Mouse (Mus musculus) hindbrain, embryonic 10.5 days (tissue): ENCODE data around the gene 1700010I14Rik. TPM values are rescaled to one million over a fixed set of nuclear protein-coding genes. Genes with fewer than 3 reads are reported as not detected.

Experiments
- DNase-seq: peaks from one replicate; pipeline ENCODE4 v3.0.0-alpha.2; 2017; ENCODE audit warnings: low spot score
- H3K27ac ChIP-seq: fragments of 300-500 bp; sonication (generic); 2 replicates; pipeline ENCODE4 v1.5.1; 2016; ENCODE audit warnings: mild to moderate bottlenecking, moderate library complexity
- H3K27me3 ChIP-seq: fragments of 300-500 bp; sonication (generic); 2 replicates; pipeline ENCODE4 v1.6.1; 2016; ENCODE audit warnings: mild to moderate bottlenecking; ENCODE audit not compliant: poor library complexity, insufficient read depth, severe bottlenecking
- H3K36me3 ChIP-seq: fragments of 300-500 bp; sonication (generic); 2 replicates; pipeline ENCODE4 v1.6.1; 2016; ENCODE audit warnings: mild to moderate bottlenecking, moderate library complexity
- H3K4me1 ChIP-seq: fragments of 300-500 bp; sonication (generic); replicated peaks from 2 replicates; pipeline ENCODE4 v1.6.1; 2016; ENCODE audit warnings: mild to moderate bottlenecking
- H3K4me3 ChIP-seq: fragments of 300-500 bp; sonication (generic); 2 replicates; pipeline ENCODE4 v1.5.1; 2016; ENCODE audit warnings: mild to moderate bottlenecking, moderate library complexity
- H3K9me3 ChIP-seq: fragments of 300-500 bp; sonication (generic); 2 replicates; pipeline ENCODE4 v1.6.1; 2016; ENCODE audit warnings: mild to moderate bottlenecking, moderate library complexity
- WGBS: fragments of 180-500 bp; shearing (Covaris S2); methylation state at CpG from one replicate; pipeline ENCODE4 v1.1.7; 2016; 5-methylcytosine and 5-hydroxymethylcytosine counted together
- polyA plus RNA-seq: library from polyadenylated mRNA; unstranded; fragments of >200 nt; fragmentation: Nextera tagmentation; extraction: Ambion mirVana; gene quantifications from 2 replicates; pipeline ENCODE4 v1.2.1, GENCODE M21; 2016

1700010I14Rik gene
- polyA plus RNA-seq, 1 experiment from 2014 or later = 3.1 TPM

GRCm38 (mm10) chr17:8976745-8977144 is 11.4 kb upstream of the 1700010I14Rik start:
- peaks cover 40% of the 10 kb centered on the region for H3K4me1 ChIP-seq
- no peak for DNase-seq
- H3K27me3 ChIP-seq = no peaks in the 10 kb centered on the region
- 87% methylated on average over 6 of the region's 6 CpGs for WGBS
- peaks cover 19% of the 10 kb centered on the region for H3K36me3 ChIP-seq
- H3K27ac ChIP-seq = no peak overlapping the region
- no peaks in the 10 kb centered on the region for H3K9me3 ChIP-seq
- H3K4me3 ChIP-seq = no peak overlapping the region

- DNase-seq = no peak
- Histone ChIP-seq H3K27me3 (no peaks in the 10 kb centered on the region), H3K9me3 (no peaks in the 10 kb centered on the region), H3K4me1 (peaks cover 35% of the 10 kb centered on the region), H3K27ac (no peak overlapping the region), H3K4me3 (no peak overlapping the region), H3K36me3 (peaks cover 23% of the 10 kb centered on the region)
- 87% methylated on average over 2 of the region's 2 CpGs for WGBS
Measured at GRCm38 (mm10) chr17:8977271-8977670, 10.9 kb upstream of the 1700010I14Rik start.

GRCm38 (mm10) chr17:8983576-8983975 is 4.6 kb upstream of the 1700010I14Rik start:
- Histone ChIP-seq H3K36me3 (peaks cover 23% of the 10 kb centered on the region), H3K4me1 (peaks cover 4% of the 10 kb centered on the region), H3K9me3 (no peaks in the 10 kb centered on the region), H3K27me3 (no peaks in the 10 kb centered on the region), H3K27ac (no peak overlapping the region), H3K4me3 (no peak overlapping the region)
- no peak for DNase-seq
- WGBS = 89% methylated on average over 2 of the region's 2 CpGs

GRCm38 (mm10) chr17:8985714-8986113 is 2.4 kb upstream of the 1700010I14Rik start:
- DNase-seq = no peak
- 84% methylated on average over 5 of the region's 5 CpGs for WGBS
- Histone ChIP-seq H3K4me1 (peaks cover 11% of the 10 kb centered on the region), H3K27ac (no peak overlapping the region), H3K27me3 (no peaks in the 10 kb centered on the region), H3K36me3 (peaks cover 10% of the 10 kb centered on the region), H3K4me3 (no peak overlapping the region), H3K9me3 (no peaks in the 10 kb centered on the region)

- Histone ChIP-seq H3K36me3 (peaks cover 6% of the 10 kb centered on the region), H3K4me3 (no peak overlapping the region), H3K27ac (no peak overlapping the region), H3K4me1 (peaks cover 11% of the 10 kb centered on the region), H3K9me3 (no peaks in the 10 kb centered on the region), H3K27me3 (no peaks in the 10 kb centered on the region)
- DNase-seq = no peak
- 73% methylated on average over 2 of the region's 2 CpGs for WGBS
Measured at GRCm38 (mm10) chr17:8986551-8986950, 1.6 kb upstream of the 1700010I14Rik start.

GRCm38 (mm10) chr17:8987369-8987768 is 764 bp upstream of the 1700010I14Rik start:
- DNase-seq = no peak
- Histone ChIP-seq H3K27ac (no peak overlapping the region), H3K9me3 (no peaks in the 10 kb centered on the region), H3K27me3 (no peaks in the 10 kb centered on the region), H3K4me3 (no peak overlapping the region), H3K36me3 (peaks cover 5% of the 10 kb centered on the region), H3K4me1 (peaks cover 11% of the 10 kb centered on the region)
- WGBS = 84% methylated on average over 5 of the region's 5 CpGs

GRCm38 (mm10) chr17:8991160-8991559 is 3.0 kb downstream of the 1700010I14Rik start:
- H3K27ac ChIP-seq = no peak overlapping the region
- H3K4me3 ChIP-seq = no peak overlapping the region
- peaks cover 11% of the 10 kb centered on the region for H3K4me1 ChIP-seq
- peaks cover 32% of the 10 kb centered on the region for H3K36me3 ChIP-seq
- DNase-seq = peak; percentile 39
- H3K27me3 ChIP-seq = no peaks in the 10 kb centered on the region
- WGBS = 28% methylated on average over 8 of the region's 8 CpGs
- H3K9me3 ChIP-seq = no peaks in the 10 kb centered on the region

GRCm38 (mm10) chr17:8995344-8995743 is 7.2 kb downstream of the 1700010I14Rik start:
- H3K27me3 ChIP-seq = no peaks in the 10 kb centered on the region
- no peak overlapping the region for H3K27ac ChIP-seq
- H3K36me3 ChIP-seq = peaks cover 63% of the 10 kb centered on the region
- H3K4me1 ChIP-seq = no peaks in the 10 kb centered on the region
- DNase-seq = no peak
- no peaks in the 10 kb centered on the region for H3K9me3 ChIP-seq
- H3K4me3 ChIP-seq = no peak overlapping the region
- 77% methylated on average over 1 of the region's 1 CpGs for WGBS

- Histone ChIP-seq H3K27ac (no peak overlapping the region), H3K27me3 (no peaks in the 10 kb centered on the region), H3K36me3 (peaks cover 28% of the 10 kb centered on the region), H3K4me3 (no peak overlapping the region), H3K9me3 (no peaks in the 10 kb centered on the region), H3K4me1 (no peaks in the 10 kb centered on the region)
- 75% methylated on average over 4 of the region's 4 CpGs for WGBS
- no peak for DNase-seq
Measured at GRCm38 (mm10) chr17:9002438-9002837, 14.3 kb downstream of the 1700010I14Rik start.

- WGBS = 78% methylated on average over 4 of the region's 4 CpGs
- Histone ChIP-seq H3K4me3 (no peak overlapping the region), H3K4me1 (0 out of 2 replicates have a peak, but pooled peaks cover 4% of the 10 kb centered on the region), H3K9me3 (no peaks in the 10 kb centered on the region), H3K36me3 (peaks cover 14% of the 10 kb centered on the region), H3K27ac (no peak overlapping the region), H3K27me3 (no peaks in the 10 kb centered on the region)
- DNase-seq = no peak
Measured at GRCm38 (mm10) chr17:9004516-9004915, 16.4 kb downstream of the 1700010I14Rik start.

- no peak for DNase-seq
- Histone ChIP-seq H3K27me3 (no peaks in the 10 kb centered on the region), H3K27ac (no peak overlapping the region), H3K4me1 (peaks cover 17% of the 10 kb centered on the region), H3K36me3 (no peaks in the 10 kb centered on the region), H3K9me3 (no peaks in the 10 kb centered on the region), H3K4me3 (no peak overlapping the region)
- WGBS = 30% methylated on average over 14 of the region's 14 CpGs
Measured at GRCm38 (mm10) chr17:9023198-9023942, 35.2 kb downstream of the 1700010I14Rik start.

GRCm38 (mm10) chr17:9030181-9030580 is 42.0 kb downstream of the 1700010I14Rik start:
- no peaks in the 10 kb centered on the region for H3K27me3 ChIP-seq
- WGBS = 74% methylated on average over 5 of the region's 5 CpGs
- no peak for DNase-seq

GRCm38 (mm10) chr17:9031241-9032141 is 43.4 kb downstream of the 1700010I14Rik start:
- Histone ChIP-seq H3K4me1 (peaks cover 20% of the 10 kb centered on the region), H3K36me3 (no peaks in the 10 kb centered on the region), H3K27me3 (no peaks in the 10 kb centered on the region), H3K4me3 (peak overlapping the region; percentile 28; the same call in 1 of the 2 replicates), H3K27ac (peak overlapping the region; percentile 36; the same call in 1 of the 2 replicates), H3K9me3 (no peaks in the 10 kb centered on the region)
- WGBS = 17% methylated on average over 24 of the region's 24 CpGs
- peak; percentile 80 for DNase-seq

More at GRCm38 (mm10) chr17:9030181-9030580, 42.0 kb downstream of the 1700010I14Rik start:
- H3K27ac ChIP-seq = no peak overlapping the region
- H3K4me1 ChIP-seq = peaks cover 12% of the 10 kb centered on the region; the same call in 1 of the 2 replicates
- H3K9me3 ChIP-seq = no peaks in the 10 kb centered on the region
- no peak overlapping the region for H3K4me3 ChIP-seq
- no peaks in the 10 kb centered on the region for H3K36me3 ChIP-seq
